Mouse (Mus musculus) thymus, adult 2 months (tissue): ENCODE results near the gene Gpr35.

Experiments
- CTCF ChIP-seq: fragments of 200-500 bp; IDR thresholded peaks from 2 replicates; pipeline ENCODE4 v1.5.1; 2012; ENCODE audit warnings: mild to moderate bottlenecking, control low read depth, low read length, moderate library complexity, borderline replicate concordance; ENCODE audit not compliant: control insufficient read depth, poor library complexity, insufficient read depth; ENCODE audit errors: extremely low read depth
- POLR2A ChIP-seq: fragments of 200-500 bp; IDR thresholded peaks from 2 replicates; pipeline ENCODE4 v1.6.1; 2012; ENCODE audit warnings: mild to moderate bottlenecking, low read length, control low read depth, moderate library complexity; ENCODE audit not compliant: control insufficient read depth, poor library complexity, insufficient read depth; ENCODE audit errors: extremely low read depth

GRCm38 (mm10) chr1:92992214-92992855, 41.7 kb downstream of the Gpr35 start:
- TF ChIP-seq POLR2A: no peak
- TF ChIP-seq CTCF: no peak
